Mouse (Mus musculus) spleen, adult 12 weeks (tissue): ENCODE results near the gene Foxn2.
"Not testable (repeated sequence)": the region's sequence is repeated elsewhere in the genome, so short reads cannot be mapped to it uniquely, and the experiment has no call there.

ENCODE experiments used
- DNase-seq: peaks from one replicate; pipeline ENCODE4 v3.0.0; 2022; ENCODE audit warnings: low spot score

Gene Foxn2

DNA sequence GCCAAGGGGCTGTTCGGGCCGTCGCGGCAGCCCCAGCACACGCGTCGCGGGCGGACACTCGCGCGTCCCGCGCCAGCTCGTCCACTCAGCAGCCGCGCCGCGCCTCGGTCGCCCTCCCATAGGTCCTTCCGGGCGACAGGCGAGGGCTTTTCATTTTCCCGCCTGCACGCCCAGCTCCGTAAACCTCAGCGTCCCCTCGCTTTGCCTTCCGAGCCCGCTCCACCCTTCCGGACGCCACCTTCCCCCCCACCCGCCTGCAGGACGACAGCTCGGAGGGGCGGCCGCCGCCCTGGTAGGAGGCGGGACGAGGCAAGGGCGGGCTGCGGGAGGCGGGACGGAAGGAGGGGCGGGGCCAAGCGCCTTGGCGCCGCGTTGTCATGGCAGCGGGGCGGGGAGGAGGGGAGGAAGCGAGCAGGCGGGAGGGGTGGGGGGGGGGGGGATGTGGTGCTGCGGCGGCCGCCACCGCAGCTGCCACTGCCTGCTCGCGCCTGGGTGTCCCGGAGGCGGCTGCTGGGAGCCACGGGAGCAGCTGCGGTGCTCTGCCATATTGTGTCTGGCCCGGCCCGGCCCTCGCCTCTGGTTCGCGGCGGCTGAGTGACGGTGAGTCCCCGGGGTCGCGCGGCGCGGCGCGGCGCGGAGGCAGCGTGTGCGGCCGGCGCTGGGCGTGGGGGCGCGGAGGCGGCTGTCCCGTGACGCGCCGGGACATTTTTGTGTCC is at the start of gene Foxn2:
Gene Foxn2, plus strand, starts transcription at position 427 of the 716 bp plus-strand sequence.
- peak; percentile 90 for DNase-seq

- no peak for DNase-seq
These were observed 43.0 kb upstream of the Foxn2 start for GRCm38 (mm10) chr17:88397501-88397900.

GRCm38 (mm10) chr17:88398090-88398489 is 42.4 kb upstream of the Foxn2 start:
- DNase-seq = no peak

DNA sequence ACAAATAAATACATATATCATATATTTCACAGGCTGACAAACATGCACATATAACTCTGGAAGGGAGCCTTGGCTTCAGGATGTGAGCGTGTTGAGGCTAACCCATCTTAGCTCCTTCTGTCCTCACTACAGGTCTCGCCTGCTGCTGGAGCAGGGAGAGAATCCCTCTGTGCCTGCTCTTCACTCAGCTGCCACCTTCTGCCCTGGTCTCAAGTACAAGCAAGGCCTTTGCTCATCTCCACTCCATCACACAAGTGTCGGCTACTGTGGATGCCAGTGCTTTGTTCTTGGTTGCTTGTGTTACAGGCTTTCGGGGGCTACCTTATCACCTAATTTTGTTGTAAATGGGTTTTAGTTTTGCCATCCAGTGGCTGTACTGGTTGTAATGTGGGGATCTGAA is 41.7 kb upstream of the Foxn2 start:
- no peak for DNase-seq

GRCm38 (mm10) chr17:88400122-88400521 is 40.4 kb upstream of the Foxn2 start:
- DNase-seq = no peak

DNA sequence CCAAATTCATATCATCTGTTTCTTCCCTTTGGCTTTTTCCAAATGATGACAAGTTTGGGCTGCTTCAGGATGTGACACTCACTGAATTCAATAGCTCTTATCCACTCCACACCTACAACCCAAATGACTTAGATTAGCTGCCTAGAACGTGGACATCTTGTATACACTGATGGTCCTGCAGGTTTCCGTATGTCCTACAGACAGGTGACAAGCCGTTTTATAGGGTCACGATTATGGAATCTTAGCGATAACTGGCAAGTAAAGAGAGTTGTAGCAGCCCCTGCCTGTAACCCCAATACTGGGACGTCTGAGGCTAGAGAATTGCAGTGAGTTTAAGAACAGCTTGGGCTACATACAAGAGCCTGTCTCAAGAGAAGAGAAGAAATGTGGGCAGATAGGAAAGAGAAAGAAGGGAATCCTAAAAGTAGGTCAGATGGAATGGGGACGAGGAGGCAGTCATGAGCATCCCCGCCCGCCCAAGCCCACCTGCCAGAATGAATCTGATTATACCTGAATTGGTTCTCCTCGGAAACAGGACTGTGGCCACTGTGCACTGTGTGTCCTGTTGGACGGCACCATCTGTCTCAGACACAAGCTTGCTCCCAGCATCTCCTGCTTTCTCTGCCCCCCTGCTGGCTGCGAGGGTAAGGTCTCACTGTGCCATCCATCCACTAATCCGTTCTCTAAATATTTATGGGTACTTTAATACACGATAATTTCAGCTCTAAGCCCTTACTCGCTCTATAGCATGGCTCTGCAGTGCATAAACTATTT is 39.6 kb upstream of the Foxn2 start:
- no peak for DNase-seq

DNA sequence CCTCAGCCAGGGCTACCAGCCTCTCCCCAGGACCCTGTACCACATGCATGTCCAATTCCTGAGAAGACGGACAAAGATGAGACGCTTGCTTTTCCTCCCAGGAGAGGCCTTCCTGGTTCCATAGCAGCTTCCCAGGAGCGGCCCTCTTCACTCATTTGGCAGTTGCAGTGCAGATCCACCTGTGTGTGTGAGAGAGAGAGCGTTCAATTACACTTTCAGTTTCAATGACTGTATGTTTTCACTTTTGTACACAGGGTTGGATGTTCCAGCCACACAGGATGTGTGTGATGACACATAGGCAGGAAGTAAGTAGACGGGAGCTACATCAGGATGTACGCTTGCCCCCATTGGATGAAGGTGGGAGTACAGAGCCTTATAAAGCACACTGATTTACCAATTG is 37.2 kb upstream of the Foxn2 start:
- DNase-seq = no peak

GRCm38 (mm10) chr17:88404471-88404870 is 36.0 kb upstream of the Foxn2 start:
- no peak for DNase-seq

- DNase-seq = no peak
These were observed 35.4 kb upstream of the Foxn2 start for GRCm38 (mm10) chr17:88405076-88405475.

- DNase-seq = no peak
These were observed 30.8 kb upstream of the Foxn2 start for GRCm38 (mm10) chr17:88409706-88410105.

- DNase-seq = no peak
These were observed 27.2 kb upstream of the Foxn2 start for GRCm38 (mm10) chr17:88413155-88413836.

DNA sequence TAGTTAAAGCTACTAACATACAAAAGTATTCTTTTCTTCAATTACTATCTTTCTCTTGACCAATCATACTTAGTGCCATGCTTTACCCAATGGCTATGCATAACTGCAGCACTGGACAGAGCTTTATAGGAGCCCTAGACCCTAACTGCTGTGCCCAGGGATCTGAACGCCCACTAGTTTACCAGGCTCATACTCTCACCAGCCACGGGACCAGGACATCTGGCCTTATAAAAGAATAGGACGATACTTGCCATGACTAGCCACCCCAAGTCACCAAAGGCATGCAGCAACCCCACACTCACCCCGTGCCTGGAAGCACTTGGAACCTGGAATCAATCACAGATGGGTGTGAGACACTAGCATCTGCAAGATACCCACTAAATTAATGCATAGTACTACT is 20.1 kb upstream of the Foxn2 start:
- no peak for DNase-seq

DNA sequence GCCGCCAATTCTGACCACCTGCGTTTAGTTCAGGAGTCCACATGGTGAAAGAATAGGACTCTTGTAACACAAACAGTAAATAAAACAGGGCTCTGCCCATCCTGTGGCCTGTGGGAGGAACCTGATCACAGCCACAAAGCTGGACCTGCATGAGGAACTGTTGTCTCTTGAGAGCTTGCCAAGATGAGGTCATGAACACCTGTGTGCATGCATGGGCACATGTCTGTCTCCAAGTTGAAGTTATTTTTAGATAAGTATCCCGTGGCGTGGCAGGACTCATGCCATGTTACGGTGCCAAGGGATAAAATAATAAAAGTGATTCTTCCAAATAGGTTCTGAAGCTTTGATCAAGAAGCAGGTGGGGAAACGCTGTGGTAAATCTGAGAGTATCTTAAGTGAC is 19.3 kb upstream of the Foxn2 start:
- no peak for DNase-seq

- no peak for DNase-seq
These were observed 9.8 kb upstream of the Foxn2 start for GRCm38 (mm10) chr17:88430719-88431118.

DNA sequence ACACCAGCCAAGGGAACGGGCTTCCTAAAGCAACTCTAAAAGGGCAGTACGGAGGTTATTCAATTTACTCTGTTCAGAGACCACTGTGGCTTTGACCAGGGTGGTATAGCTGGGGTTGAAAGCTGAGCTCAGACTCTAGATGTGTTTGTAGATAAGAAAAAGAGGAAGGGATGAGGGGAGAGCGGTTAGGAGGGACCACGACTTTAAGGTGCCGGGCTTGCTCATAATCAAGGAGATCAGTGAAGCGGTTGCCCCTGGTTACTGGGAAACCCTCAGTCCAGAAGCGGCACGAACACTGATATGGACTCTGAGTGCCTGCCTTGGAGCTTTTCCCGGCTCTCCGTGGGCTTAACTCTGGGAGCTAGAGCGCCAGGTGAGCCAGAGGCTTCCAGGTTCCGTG is 9.0 kb upstream of the Foxn2 start:
- DNase-seq = no peak

DNA sequence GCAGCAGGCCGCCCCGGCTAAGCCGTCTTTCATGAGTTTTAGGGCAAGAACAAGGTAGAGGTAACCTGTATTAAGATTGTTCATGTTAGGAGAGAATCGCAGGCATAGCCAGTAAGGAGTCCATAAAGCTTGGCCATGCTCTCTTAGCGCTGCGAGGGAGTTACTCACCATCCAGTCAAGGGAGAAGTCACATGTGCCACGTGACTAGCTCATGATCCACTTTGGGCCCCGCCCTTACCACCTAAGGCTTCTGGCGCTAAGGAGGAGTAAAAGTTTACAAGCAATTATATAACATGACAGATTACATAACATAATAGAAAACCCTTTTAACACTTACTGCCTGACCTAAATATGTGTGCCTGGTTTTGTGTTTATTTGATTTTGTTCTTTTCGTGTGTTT is 8.5 kb upstream of the Foxn2 start:
- DNase-seq = no peak

DNA sequence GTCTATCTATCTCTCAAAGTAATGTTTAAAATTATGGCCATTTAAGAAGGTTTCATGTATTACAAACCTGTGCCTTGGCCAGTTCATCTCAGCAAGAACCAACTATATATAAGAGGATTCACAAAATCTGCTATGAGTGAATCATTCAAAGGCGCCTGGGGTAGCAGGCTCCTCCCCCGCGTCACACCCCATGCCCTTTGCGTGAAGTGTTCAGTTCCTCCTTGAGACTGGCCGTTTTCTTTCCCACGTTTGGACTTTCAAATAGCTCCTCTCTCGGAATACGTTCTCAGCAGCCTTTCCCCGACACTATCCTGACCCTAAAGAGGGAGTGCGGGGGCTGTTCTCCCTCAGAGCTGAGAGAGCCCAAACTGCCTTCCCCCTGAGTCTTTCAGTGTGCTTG is 5.2 kb upstream of the Foxn2 start:
- no peak for DNase-seq

DNA sequence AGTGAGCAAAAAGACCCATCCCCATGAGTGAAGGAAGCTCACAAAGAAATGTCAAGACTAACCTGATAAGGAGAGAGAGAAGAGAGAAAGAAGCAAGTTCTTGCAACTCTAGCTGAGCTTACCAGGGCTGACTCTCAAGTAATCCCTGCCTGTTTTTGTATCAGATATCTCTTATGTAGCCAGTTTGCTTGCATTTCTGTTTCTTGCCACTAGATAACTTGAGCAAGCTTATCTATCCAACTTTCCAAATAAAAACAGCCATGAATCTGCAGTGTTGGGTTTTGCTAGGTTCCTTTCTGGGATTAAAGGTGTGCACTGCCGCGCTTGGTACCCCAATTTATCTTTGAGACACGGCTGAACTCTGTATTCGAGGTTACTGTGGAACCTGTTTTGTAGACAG is 4.2 kb upstream of the Foxn2 start:
- DNase-seq = no peak

- not testable (repeated sequence) for DNase-seq
These were observed 3.8 kb upstream of the Foxn2 start for GRCm38 (mm10) chr17:88436749-88437148.

GRCm38 (mm10) chr17:88437391-88437790 is 3.1 kb upstream of the Foxn2 start:
- no peak for DNase-seq

DNA sequence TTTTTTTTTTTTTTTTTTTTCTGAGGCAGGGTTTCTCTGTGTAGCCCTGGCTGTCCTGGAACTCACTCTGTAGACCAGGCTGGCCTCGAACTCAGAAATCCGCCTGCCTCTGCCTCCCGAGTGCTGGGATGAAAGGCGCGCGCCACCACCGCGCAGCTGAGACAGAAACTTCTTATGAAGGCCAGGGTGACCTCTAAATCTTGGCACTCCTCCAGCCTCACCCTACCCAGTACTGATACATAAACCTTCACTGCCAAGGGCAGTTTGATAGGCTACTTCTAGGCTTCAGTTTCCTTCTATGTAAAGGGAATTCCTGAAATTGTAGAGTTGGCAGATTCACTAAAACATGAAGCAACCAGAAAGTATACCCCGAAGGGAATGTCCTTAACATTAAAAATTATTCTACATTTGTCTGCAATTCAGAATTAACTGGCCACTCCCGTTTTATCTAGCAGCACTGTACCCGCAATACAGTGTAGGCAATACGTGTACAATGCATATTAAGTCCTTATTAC is 918 bp upstream of the Foxn2 start:
- DNase-seq = no peak

GRCm38 (mm10) chr17:88441001-88441431 is 505 bp downstream of the Foxn2 start:
- DNase-seq = peak; percentile 42
